Mouse (Mus musculus) CD4-positive, CD25-positive, alpha-beta regulatory T cell, adult 2 months (primary cell): ENCODE measurements at regions not wholly inside any gene's neighbourhood (a gene's known extent, or its start where the extent isn't known, plus 50 kb on each side); places are given as distances from the start of the nearest gene placed in this dataset.
A peak's percentile ranks its signal among the peaks of the same experiment; 100 is the strongest.

Source experiments
- DNase-seq: peaks from one replicate; pipeline ENCODE4 v3.0.0-alpha.2; 2012; ENCODE audit warnings: low read depth, low spot score

DNA sequence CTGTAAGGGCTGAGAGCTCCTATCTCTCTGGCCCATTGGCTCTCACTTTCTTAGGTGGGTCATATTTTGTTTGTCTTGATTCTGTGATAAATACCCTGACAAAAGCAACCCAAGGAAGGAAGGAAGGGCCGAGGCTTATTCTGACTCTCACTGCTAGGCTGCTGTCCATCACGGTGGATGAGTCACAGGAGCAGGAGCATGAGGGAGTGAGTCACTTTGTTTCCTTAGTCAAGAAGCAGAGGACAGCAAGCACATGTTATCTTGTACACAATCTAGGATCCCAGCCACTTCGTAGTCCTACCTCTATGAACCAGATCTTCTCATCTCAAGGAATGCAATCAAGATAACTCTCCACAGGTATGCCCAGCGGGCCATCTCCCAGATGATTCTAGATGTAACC lies 69.9 kb downstream of the Atp6v1g3 start:
- DNase-seq, result no peak

DNA sequence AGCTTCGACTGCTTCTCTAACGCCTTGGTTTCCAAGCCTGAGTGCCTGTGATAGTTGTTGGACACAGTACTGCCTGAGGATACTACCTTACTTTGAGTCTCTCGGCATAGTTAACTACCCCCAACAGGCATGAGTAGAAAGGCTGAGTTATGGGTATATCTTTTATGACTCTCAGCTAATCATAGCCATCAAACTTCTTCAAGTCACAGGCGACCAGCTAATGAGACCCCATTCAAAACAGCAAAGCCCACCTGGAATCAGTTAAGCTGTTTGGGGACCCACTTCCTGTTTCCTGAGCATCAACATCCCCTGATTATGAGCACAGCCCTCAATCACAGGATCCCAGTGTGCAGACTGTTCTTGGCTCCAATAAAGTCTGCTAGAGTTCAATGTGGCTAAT lies 71.4 kb downstream of the Atp6v1g3 start:
- no peak for DNase-seq

DNA sequence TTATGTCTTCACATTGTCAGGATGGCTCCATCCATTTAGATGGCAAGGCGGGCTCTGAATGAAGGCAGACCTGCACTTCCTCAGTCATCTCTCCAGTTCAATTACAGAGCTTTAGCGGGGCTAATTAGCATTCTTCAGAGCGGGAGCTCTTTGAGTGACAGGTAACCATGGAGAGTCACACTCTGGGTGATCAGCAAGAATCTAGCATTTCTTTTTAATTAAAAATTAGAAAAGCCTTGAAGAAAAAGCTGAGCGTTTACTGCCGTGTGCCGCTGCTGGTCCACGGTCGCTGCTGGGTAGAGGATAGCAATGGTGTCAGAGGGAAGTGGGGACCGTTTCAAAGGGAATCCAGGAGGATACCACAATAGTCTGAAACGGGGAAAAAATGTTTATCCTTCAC lies 72.5 kb downstream of the Atp6v1g3 start:
- no peak for DNase-seq

DNA sequence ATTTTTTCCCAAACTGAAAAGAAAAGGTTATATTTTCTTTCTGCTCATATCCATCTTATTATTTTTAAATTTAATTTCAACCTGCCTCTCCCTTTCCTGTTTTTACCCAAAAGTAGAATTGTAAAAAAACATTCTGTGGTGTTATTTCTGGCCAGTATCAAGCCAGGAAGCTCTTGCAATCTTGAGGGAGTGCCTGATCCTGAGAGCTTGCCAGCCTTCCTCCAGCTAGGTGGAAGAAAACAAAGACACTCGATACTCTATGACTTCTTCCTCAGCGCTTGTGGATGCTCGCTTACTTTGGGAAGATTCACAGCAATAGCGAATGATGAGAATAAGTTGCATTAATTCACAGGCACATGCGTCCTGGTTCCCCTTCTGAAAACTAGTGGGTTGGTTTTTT lies 73.4 kb downstream of the Atp6v1g3 start:
- no peak for DNase-seq

DNA sequence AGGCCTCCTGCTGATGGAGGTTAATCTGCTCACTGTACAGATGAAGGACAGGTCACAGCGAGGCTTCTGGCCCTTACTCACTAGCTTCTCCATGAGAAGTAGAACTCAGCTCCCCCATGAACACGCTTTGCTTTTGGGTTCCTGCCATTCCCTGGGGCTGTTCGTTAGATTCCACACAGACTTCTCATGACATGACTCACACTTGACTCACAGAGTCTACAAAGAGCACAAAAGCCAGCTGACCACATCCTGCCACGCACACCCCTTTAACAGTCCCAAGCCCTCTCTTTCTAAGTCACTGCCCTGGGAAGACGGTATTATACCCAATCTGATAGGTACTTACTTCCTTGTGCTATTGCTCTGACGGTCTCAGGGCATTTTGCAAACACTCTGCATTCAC lies 74.9 kb downstream of the Atp6v1g3 start:
- DNase-seq, result peak; percentile 64

DNA sequence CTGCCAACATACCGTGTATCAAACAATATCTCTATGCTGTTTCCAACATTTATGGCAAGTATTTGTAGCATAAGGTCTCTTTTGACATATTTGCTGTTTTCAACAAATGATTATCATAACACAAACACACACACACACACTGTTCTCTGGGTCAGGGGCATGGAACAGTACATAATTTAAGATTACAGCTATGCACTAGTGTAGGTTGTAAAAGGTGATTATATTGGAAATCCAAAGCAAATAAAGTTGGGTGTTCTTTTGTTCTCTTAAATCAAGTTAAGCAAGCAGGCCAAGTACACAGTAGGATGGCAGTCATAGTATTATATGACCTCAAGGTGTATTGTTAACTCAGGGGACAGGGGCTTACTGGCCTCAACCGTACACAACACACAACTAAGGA lies 75.6 kb downstream of the Atp6v1g3 start:
- DNase-seq, result no peak

DNA sequence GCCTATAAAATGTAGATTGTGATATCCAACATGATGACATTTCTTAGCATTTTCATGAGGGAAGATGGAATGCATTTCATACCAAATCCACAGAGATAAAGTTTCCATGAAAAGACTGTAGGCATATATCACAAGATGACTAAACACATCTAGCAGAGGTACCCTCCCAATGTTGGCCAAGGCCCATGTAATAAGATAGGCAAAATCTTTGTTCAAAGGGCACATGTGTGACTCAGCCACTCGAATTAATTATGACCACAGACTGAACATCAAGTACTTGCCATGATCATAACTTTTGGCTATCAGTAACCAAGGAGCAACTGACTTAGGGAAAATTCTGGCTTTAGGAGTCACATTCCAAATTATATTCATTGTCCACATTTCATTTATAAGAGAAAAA lies 82.9 kb downstream of the Atp6v1g3 start:
- DNase-seq, result no peak

DNA sequence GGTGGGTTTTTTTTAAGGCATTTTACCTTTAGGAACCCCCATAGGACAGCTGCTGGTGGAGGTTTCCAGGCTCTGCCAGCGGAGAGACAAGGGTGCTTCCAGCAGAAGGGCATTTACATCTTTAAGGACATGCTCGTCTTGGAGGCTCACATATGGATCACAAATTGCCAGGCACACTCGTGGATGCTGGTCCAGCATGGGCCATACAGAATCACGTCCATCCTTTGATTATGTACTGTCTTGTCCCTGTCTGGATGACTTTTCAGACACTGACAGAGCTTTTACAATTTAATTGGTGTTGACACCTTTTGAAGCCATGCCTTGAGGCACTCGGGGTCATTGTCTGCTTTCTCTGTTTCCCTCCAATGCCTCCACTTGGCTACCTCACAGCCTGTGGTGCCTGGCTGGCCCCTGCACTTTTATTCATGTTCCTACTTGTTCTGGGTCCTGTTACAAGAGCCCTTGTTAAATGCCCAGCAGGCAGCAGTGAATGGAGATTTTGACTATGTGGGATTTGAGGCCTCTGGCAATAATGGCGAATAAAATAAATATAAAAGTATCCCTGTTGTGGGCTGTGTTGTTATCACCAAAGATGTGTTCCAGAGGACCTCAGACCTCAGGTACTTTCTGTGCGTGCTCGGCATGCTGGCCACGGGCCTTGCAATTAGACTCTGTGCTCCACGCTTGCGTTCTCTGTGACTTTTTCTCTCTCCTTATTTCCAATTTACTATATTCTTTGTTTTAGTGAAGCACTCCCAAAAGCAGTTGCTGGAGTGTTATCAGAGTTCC lies 89.3 kb downstream of the Atp6v1g3 start:
- DNase-seq, result no peak

DNA sequence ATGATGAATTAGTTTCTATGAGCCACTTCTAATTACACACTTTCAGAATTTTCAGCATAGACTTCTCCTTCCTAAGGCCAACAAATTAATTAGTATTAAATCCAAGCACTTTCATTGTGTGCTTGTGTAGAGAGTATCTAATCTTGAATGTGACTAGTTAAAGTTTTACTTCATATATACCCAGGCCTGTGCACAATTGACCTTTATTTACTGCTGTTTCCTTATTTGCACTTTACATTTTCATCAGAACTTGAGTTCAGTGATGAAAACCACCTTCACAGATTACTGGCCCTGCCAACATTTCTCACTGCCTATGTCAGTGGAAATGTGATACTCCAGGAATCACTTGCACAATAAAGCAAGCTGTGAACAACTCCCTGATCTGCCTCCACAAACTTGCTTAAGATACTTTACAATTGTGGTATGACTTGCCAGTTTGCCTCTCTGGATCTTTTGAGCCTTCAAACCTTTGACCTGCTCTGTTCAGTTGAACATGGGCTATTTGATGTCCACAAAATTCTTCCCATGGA lies 96.5 kb downstream of the Atp6v1g3 start:
- no peak for DNase-seq

DNA sequence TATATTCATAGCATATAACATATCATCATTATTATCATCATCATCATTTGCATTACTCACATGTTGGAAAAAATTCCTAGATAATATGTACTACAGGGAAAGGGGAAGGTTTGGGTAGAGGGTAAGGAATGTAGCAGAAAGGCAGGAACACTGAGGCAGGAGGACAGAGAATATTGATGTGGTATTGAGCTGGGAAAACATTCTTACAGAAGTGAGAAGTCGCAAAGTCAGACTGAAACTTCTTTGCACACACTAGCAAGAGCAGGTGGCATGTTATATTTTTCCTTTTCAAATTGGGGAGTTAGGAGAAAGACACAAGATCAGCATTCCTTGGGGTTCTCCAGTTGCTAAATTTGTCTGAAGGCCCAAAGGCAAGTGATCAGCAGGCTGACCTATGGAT lies 97.9 kb downstream of the Atp6v1g3 start:
- DNase-seq, result no peak

DNA sequence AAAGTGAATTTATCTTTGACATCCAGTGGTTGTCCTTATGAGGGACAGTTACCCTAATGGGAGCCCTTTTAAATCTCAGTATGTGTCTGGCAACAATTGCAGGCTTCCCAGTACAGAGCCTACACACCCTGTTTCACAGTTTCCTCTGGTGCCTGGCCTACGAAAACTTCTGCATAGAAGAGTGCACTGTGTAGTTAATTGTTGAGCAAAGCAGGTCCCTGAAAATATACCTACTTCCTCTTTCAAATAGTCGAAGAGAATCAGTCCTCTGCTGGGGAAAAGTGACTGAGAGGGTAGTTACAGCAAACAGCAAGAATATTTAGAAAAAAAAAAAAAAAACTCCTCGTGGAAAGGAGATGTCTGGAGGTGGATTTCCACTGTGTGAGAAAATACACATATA lies 110.6 kb downstream of the Atp6v1g3 start:
- DNase-seq, result no peak

DNA sequence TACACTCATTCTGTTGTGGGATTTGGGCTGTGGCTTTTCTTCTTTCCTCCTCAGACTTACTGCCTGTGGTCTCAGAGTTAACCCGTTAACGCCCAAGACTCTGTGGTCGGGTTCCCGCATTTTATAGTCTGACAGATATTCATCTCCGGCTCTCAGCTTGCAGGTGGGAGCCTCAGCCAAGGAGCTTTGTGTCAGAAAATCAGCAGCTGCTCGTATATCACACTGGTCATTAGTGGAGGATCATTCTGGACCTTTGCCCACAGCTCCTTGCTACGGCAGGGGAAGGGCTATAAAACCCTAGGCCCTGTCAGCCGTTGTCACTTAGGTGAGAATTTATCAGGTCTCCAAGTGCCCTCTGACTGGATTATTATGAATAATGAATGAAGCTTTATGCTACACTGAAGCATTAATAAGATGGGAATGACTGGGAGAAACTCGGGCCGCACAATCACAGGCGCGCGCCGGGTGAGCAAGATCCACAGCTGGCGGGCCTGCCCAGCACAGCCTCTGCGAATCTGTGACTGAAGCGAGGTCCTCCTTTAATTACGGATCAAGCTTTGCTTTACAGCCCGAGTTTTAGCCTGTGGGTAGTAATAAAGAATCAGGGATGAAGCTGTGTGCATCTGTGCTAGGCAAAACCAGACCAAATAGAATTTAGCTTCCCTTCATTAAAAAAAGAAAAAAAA lies 111.8 kb downstream of the Atp6v1g3 start:
- no peak for DNase-seq

DNA sequence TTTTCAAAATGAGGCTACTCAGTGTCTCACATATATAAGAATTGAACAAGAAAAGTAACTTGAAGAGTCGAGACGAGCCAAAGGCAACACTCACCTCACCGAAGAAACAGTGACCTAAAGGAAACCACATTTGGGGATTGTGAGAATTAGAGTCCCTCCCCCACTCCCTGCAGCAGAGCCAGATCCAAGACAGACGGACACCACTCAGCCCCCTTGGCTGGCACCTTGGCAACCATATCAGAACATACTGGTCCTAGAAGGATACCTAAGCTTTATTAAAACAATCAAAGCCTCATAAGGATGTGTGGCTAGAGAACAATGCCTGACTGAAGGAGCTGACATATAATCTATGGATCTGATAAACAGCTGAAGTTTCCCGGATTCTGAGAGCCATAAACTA lies 112.5 kb downstream of the Atp6v1g3 start:
- DNase-seq, result no peak

DNA sequence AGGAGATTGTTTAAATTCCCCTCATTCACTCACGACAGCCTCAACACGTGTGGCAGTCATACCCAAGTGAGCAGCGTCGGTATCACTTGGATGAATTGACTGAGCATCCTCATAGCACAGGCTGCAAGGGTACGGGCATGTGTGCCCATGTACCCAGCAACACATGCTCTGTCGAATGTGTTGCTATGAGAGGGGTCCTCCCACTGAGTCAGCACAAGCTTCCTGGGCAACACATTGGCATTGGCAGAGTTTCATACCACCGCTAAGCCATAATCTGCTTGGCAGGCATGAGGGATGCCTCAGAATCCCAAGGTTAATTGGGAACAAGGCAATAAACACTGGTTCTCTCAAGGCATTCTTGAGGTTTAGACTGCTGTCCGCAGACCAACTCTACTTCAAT lies 115.1 kb downstream of the Atp6v1g3 start:
- DNase-seq, result no peak

DNA sequence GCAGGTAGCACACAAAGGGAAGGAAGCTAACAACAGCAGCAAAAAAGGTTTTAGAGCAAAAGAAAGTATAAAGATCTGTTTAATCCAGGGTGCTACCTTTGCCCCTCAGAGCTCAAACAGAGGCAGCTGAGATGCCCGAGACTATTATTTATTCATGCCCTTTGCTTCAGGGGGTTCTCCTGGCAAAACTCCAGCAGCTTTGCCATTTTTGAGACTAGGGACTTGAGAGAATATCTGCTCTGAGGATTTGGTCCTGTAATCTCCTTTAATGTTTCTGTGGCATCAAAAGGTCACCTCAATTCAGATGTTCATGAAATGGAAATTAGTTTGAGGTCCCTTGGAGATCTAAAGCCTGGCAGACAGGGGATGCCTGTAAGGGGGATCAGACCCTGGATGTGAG lies 116.1 kb downstream of the Atp6v1g3 start:
- DNase-seq, result no peak

DNA sequence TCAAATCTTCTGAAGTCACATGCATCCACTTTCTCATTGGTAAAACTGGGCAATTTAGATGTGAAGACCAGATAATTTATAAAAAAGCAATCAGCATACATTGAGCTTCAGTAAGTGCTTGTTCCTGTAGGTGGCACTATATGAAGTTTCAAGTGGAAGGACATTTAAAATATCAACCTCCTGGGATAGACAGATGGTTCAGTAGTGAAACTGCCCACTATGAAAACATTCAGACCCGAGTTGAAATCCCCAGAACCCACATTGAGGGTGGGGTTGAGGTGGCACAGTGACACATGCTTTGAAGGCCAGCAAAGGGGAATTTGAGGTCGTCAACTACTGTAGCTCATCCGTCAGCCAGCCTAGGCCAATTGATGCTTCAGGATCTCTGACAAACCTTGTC lies 145.1 kb downstream of the Atp6v1g3 start:
- peak; percentile 10 for DNase-seq

DNA sequence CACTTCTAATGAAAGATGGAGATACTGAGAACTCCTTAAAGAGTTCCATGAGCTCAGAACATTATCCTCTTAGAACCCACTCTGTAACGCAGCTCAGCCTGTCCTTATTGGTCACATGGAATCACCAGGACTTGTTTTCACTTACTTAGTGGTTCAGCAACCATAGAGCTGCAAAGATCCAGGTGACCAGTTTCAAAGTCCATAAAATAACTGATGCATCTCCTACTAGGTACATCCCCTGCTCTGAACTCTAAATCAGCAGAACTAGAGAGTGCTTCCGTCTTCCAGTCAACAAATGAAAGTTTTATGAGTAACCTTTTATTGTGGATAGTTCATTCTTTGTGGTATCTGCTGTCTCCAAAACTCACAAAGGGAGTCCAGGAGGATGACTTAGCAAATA lies 153.9 kb downstream of the Atp6v1g3 start:
- no peak for DNase-seq
